Mouse (Mus musculus): ENCODE data around the gene Actn1.

Gene Actn1

DNA sequence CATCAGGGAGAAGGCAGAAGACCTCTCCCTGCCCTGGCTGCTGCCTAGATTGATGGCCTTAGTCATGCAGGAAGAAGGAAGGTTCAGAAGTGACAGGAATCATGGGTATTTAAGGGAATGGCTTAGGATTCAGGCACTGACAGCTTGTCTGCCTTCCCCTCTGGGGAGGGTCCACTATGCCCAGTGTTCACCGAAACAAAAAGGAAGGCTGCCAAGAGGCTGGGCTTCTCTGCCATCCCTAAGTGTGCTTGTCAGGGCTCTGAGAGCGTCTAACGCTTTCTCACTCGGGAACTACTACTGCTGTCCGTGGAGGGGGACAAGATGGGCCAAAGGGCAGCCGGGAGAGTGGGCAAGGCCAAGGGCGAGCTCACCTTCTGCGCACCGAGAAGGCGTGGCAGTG is 69.3 kb downstream of the Actn1 start:
- DNase-seq (ENCODE audit: low read depth, low spot score), result no peak

DNA sequence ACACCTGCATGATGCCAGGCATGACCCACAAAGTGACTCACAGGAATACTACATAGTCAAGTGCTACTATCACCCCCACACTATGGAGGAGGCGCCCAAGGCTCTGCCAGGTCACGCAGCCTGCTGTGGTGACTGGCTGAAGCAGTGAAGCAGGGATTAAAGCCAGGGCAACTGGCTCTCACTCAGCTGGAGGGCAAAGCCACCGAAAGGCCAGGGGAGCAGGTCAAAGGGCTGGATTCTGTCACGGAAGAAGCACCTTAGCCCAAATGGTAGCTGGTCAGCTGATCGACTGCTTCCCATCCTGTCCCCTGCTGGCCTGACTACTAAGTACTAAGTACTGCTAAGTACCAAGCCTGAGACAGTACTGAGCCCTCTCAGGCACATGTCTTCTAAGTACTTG is 76.1 kb downstream of the Actn1 start:
- DNase-seq (ENCODE audit: low read depth, low spot score), result no peak

DNA sequence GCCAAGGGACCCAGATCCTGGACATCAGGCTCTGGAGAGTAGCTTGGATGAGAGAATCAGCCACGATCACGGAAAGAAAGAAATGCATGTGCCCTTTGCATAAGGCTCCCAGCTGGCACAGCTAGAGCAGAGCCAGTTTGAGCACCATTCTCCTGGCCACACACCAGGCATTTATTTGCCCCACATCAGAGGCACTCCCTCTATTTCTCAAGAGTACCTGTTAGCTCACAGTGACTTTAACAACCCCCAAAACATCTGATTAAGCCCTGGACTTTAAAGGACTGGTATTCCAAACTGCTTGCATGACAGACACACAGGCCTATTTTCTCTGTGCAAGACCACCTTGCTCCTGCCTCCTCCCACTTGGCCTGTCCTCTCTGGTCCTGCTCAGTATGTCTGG is 78.3 kb downstream of the Actn1 start:
- no peak for DNase-seq (ENCODE audit: low read depth, low spot score)

DNA sequence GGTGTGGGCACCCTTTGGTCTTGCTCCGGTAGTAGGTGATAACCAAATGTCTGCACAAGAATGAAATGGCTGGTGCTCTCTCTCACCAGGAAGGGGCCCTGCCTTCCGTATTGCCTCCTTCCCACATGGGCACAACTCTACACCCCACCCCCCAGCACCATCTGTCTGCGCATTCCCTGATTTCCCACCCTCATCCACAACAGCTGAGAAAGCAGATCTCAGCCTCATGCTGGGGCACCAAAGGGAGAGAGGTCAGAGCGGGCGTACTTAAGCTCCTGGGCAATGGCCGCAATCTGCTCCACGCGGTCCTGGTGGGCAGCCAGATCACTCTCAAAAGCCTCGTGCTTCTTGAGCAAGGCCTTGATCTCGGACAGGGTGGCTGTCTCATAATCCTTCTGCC is 82.1 kb downstream of the Actn1 start:
- no peak for DNase-seq (ENCODE audit: low read depth, low spot score)

DNA sequence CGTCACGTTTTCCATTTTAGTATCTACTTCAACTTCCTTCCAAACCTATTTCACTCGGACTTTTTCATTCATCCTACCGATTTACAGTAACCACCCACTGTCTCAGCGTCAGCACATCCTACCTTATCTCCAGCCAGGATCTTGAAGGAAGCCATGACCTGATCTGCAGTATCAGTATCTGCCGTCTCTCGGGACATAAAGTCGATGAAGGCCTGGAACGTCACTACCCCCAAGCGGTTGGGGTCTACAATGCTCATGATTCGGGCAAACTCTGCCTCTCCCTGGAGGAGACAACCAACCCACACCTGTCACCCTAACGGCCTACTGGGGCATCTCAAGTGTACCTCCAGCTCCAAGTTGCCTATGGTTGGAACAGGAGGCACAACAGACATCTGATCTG is 91.4 kb downstream of the Actn1 start:
- DNase-seq (ENCODE audit: low read depth, low spot score), result peak; percentile 59

DNA sequence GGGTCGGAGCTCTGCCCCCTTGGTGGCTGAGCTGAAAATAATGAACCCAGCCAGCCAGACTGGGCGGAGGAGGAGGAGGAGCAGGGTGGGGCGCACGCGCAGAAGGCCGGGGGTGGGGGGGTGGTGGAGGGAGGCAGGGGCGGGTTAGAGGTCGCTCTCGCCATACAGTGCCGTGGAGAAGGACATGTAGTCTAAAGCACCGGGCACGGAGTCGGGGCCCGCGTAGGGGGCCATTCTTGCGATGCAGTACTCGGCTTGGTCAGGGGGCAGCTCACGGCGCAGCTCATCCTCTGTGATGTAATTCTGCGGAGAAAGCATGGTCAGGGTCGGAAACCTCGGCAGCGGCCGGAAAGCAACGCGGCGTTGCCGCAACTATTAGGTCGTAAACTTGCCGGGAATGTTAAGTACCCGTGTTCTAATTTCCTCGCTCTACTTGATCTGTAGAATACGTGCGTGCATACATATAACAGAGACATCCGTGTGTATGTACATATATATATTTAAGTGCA is 91.9 kb downstream of the Actn1 start:
- DNase-seq (ENCODE audit: low read depth, low spot score), result peak; percentile 91

DNA sequence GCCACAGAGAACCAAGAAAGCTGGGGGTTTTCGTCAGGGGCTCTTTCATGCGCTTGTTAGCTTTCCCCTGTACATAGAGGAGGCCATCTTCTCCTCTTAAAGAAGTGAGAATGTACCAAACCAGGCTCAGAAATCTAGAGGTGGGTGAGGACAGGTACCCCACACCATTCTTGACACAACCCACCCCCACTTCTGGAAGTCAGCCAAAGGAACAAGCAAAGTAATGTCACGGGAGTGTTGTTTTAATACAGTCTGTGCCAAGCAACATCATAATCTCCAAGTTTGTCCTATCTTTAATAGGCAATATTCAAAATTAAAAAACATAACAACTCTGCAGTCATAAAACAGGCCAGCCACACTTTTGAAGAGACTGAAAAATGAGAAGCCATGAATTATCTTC is 92.8 kb downstream of the Actn1 start:
- DNase-seq (ENCODE audit: low read depth, low spot score), result no peak

DNA sequence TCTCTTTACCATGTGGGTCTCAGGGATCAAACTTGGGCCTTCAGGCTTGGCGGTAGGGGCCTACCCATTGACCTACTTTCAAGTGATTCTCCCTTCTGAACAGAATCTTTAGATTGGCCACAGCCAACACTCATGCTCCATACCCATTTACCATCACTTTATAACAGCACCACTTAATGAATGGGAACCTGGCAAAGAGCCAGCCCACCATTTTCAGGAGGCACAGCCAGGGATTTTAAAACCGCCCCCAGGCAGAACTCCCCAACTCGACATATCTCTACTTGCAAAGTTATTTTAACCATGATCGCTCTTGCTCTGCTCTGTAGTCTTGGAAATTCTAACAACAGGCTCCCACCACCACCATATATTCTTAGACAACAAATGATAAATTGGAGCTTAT is 93.5 kb downstream of the Actn1 start:
- no peak for DNase-seq (ENCODE audit: low read depth, low spot score)

DNA sequence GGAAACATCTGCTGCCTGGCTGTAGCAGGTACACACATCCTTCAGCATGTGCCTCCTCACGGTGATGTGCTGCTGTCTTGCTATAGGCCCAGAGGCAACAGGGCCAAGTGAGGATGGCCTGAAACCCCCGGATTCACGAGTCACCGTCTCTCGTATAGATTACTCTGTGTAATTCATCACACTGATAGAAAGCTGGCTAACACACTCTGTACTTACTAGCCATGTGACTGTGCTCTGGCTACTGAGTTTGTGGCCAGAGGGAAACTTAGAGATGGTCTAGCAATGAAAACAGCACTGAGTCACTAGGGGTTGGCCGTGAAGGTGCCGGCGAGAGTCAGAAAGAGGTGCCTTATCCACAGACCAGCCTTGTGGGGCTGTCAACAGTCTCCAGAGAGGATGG is 95.6 kb downstream of the Actn1 start:
- DNase-seq (ENCODE audit: low read depth, low spot score), result no peak

DNA sequence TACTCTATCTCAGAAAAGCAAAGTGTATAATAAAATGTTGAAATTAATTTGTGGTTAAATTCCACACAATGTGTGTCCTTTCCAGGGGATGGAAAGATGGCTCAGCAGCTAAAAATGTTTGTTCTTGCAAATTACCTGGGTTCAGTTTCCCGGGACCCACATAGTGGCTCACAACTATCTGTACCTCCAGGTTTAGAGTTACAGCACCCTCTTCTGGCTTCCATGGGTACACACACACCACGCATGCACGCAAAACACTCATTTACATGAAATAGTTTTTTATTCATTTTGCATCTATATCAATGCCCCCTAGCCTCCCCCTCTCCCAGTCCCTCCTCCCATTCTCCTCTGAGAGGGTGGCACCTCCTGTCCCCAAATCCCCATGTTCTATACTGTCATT is 97.7 kb downstream of the Actn1 start:
- peak; percentile 57 for DNase-seq (ENCODE audit: low read depth, low spot score)

DNA sequence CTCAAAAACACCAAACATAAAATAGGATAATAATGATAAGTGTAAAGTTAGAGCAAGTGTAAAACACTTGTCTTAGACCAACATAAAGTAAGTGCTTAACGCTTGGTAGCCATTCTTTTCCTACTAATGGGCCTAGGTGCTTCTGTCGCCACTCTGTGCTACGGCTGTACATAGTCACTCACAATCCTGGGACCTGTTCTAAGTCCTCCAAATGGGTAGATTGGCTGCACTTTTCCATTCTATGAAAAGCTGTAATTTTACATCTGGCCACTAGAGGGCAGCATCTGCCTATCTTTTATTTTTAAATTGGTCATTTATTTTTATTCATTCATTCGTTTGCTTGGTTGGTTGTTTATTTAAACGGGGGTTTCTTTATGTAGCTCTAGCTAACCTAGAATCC is 102.5 kb downstream of the Actn1 start:
- DNase-seq (ENCODE audit: low read depth, low spot score), result peak; percentile 35

DNA sequence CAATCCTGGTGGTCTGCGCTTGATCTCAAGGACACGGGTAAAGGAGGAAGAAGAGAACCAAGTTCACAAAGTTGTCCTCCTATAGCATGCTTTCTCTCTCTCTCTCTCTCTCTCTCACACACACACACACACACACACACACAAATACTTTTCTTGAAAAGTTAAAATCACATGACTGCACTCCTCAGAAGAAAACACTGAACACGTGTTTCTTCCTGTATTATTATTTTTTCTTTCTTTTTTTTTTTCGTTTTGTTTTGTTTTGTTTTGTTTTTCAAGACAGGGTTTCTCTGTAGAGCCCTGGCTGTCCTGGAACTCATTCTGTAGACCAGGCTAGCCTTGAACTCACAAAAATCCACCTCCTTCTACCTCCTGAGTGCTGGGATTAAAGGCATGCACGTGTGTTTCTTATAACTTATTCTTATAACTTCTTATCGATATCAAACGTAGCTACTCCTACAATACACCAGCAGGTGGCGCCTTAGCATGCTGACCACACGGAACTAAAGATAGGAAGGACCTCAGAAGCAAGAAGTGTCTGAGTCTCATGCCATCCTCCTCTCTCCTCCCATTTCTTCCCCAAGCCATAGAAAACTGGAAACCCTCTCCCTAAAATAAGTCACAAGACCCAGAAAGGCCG is 106.4 kb downstream of the Actn1 start:
- DNase-seq (ENCODE audit: low read depth, low spot score), result peak; percentile 83

DNA sequence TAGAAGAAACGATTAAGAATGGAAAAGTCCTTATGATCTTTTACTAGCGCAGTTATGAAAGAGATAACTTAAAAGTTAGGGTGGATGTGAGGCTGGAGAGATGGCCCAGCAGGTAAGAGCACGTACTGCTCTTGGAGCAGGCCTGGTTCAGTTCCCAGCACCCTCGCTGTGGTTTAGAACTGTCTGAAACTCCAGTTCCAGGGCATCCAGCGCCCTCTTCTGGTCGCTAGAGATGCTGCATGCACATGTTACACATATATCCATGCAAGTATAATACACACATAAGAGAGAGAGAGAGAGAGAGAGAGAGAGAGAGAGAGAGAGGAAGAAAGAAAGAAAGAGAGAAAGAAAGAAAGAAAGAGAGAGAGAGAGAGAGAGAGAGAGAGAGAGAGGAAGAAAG is 107.1 kb downstream of the Actn1 start:
- peak; percentile 79 for DNase-seq (ENCODE audit: low read depth, low spot score)

DNA sequence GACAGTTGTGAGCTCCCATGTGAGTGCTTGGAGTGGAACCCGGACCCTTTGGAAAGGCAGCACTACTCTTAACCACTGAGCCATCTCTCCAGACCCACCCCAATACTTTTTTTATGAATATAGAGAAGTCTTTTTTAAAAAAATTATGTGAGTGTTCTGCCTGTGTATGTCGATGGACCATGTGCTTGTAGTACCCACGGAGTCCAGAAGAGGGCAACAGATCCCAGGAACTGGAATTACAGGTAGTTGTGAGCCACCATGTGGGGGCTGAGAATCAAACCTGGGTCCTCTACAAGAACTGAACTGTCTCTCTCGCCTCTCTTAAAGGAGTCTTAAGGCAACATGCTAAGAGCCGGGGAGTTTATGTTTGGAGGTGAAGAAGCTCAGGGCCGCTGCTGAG is 108.3 kb downstream of the Actn1 start:
- peak; percentile 80 for DNase-seq (ENCODE audit: low read depth, low spot score)

DNA sequence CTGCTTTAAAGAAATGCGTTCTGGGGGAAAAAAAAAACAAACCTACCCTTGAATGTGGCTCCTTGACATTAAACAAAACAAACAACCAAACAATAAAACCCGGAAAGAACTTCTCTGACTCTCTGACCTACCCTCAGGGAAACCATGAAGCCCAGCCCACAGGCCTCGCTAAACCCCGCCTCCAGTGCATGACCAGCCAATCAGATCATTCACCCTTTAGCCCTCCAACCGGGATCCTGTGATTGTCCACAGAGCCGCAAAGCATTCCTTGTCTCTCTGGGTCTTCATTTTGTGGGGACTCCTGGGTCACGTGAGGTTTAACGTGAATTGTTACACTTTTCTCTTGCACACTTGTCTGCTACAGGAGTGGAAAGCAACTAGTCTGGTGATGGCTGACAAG is 109.5 kb downstream of the Actn1 start:
- DNase-seq (ENCODE audit: low read depth, low spot score), result peak; percentile 95

DNA sequence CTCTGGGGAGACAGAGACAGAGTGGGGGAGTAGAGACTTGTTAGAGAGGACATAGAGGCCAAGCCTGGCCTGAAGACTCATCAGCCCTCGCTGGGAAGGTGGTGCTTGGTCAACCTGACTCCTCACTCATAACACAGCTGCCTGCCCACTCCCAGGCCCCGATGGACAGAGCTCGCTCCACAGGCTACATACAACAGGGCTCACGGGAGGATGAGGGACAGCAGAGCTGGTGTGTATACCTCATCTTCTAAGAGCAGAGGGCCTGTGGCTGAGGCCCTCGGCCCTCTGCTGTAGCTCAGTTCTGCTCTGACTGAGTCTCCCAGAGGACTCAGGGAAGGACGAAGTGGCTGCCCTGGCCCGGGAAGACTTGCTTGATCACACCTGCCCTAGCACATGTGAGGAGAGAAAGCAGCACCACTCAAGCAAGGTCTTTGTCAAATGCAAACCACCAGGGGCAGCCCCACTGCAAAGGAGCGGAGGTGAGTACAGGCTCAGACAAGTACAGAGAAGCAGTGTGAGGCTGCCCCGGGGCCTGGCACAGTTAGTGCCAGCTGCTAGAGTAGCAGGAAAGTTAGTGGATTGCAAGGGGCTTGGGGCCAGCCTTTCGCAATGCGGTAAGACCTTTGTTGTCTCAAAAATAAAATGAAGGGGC is 112.5 kb downstream of the Actn1 start:
- no peak for DNase-seq (ENCODE audit: low read depth, low spot score)

DNA sequence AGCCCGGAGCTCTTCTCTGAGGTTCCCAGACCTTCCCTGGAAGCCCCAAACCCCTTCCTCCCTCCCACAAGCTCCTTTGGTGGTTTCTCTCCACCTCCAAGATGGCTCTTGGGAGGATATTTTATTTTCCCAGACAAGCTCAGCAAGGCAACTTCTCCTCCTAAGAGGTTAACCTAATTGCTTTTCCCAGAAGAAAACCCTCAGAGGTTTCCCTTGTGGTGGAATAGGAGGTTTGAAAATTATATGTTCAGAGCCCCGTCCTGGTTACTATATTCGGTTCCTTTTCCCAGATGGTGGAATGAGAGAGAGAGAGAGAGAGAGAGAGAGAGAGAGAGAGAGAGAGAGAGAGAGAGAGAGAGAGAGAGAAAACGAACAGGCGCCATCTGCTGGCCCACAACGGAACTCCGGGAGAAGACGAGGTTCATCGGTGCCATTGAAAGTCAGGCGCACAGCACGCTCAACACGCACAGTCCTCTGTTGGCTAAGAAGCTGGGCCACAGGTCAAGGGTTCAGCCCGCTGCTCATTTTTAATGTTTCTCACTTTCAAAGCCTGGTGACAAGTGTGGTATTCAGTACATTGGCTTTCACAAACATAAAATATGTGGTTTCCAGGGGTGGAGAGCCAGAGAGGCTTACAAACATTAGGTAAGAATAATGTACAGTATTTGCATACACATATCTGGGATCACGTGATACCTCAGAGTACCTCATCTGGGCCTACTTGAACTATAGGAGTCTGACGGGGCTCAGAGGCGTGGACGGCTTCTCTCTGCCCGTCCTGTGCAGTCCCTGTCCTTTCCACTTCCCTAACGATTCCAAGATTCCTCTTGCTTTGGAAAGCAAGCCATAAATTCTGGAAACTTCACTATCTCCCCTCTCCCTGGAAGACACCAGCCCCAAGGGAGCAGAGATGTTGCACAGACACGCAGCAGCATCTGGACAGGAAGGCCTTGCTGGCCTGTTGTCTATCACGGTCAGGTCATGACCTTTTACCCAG is 113.6 kb downstream of the Actn1 start:
- DNase-seq (ENCODE audit: low read depth, low spot score), result peak; percentile 82

DNA sequence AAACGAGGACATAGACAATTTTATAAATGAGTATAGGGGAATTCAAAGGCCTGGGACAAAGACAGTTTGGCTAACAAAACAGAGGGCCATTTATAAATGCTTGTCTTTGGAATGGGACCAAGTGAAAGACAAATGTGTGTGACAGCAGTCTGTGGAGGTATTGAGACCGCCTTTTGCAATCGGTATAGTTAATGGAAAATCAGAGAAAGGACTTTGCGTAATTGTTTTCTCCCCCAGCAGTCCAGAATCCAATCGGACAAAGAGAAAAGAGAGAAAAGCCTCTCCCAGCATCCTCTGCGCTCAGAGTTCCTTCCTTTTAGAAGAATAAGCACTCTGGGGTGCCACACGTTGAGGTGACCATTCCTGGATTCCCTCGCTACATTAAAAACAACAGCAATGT is 114.8 kb downstream of the Actn1 start:
- DNase-seq (ENCODE audit: low read depth, low spot score), result no peak

DNA sequence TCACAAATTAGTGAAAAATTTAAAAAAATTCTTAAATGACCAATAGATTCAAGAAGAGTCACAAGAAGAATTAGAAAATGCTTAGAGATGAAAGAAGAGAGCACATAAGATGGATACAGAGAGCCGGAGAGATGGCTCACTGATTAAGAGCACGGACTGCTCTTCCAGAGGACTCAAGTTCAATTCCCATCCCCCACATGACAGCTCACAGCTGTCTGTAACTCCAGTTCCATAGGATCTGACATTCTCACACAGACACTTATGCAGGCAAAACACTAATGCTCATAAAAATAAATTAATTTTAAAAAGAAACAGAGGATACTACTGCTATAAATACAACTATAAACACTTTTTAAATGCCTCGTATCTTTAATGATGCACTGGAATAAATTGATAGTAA is 115.3 kb downstream of the Actn1 start:
- no peak for DNase-seq (ENCODE audit: low read depth, low spot score)

DNA sequence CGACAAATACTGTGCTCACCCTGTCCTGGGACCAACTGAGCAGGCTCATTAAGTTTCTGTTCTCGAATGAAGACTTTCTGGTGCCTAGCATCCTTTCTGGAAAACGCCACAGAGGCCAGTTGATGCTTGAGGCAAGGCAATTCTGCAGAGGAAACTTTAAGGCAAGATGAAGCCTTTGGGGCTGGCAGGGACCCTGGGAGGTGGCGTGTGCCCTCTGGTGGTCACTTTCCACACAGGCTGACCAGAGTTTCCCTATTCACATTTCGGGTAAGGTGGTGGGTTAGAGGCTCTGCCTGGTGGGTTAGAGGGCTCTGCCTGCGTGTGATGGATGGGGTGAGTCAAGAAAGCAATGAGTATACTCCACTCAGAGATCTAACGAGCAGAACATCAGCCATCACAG is 118.7 kb downstream of the Actn1 start:
- peak; percentile 61 for DNase-seq (ENCODE audit: low read depth, low spot score)

DNA sequence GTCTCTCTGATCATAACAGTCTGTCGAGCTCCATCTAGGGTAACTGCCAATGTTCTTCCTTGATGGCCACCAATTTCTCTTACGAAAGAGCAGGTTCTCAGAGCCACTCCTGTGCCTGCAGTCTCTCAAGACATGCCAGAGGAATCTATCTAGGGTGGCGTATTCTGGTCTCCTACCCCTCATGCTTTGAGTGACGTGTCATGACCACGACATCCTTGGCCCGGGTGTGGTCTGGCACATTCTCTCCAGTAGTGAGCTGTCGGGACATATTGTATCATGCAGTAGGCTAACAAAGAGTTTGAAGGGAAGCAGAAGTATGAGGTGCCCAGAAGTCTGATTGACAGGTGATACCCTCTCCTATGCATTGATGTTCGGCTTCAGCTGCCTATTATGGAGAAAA is 119.2 kb downstream of the Actn1 start:
- DNase-seq (ENCODE audit: low read depth, low spot score), result no peak

DNA sequence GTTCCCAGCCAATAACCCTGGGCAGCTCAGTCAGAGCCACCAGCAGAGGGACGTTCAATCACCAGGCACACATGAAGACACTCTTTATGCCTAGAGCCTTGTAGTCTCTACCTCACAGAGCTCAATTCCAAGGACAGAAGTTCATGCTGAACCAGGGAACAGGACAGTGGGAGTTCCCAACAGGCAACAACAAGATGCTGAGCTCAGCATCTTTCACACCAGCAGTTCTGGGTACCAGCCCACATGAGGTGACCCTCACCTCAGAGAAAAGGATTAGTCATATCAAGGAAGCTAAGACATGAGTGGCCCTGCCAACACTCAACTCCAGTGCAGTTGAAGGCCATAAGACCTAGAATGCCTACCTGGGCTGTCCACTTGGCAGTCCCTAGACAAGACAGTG is 122.4 kb downstream of the Actn1 start:
- DNase-seq (ENCODE audit: low read depth, low spot score), result no peak

All from R1 (cell line).